Mouse (Mus musculus): ENCODE data around the gene Fkbpl. TPM values are rescaled to one million over a fixed set of nuclear protein-coding genes. Genes with fewer than 3 reads are reported as not detected.

The Fkbpl gene
- polyA plus RNA-seq, 1 experiment from 2014 or later: 17.9 TPM

- Histone ChIP-seq H3K27me3 (ENCODE audit: control insufficient read depth, insufficient read depth, low read depth, low read length) (peaks cover 14% of the 10 kb centered on the region), H3K36me3 (ENCODE audit: control insufficient read depth, insufficient read depth, low read length) (no peaks in the 10 kb centered on the region), H3K9ac (ENCODE audit: low read depth, low read length) (no peak overlapping the region), H3K4me2 (ENCODE audit: low read length) (no peak overlapping the region), H3K9me3 (replicated peaks; ENCODE audit: control insufficient read depth, low read length, poor library complexity, severe bottlenecking) (no peaks in the 10 kb centered on the region), H3K4me3 (ENCODE audit: low read depth, low read length) (no peak overlapping the region), H3K27ac (ENCODE audit: low read length) (no peak overlapping the region), H3K4me1 (ENCODE audit: control insufficient read depth, insufficient read depth, low read length) (no peaks in the 10 kb centered on the region)
- 61% methylated on average over 1 of the region's 1 CpGs for WGBS
- no peak for ATAC-seq
These were observed 19.0 kb downstream of the Fkbpl start for GRCm38 (mm10) chr17:34663558-34663957.

GRCm38 (mm10) chr17:34664472-34664871, 19.9 kb downstream of the Fkbpl start:
- Histone ChIP-seq H3K27ac (ENCODE audit: low read length) (no peak overlapping the region), H3K27me3 (ENCODE audit: control insufficient read depth, insufficient read depth, low read depth, low read length) (peaks cover 16% of the 10 kb centered on the region), H3K36me3 (ENCODE audit: control insufficient read depth, insufficient read depth, low read length) (no peaks in the 10 kb centered on the region), H3K9me3 (replicated peaks; ENCODE audit: control insufficient read depth, low read length, poor library complexity, severe bottlenecking) (no peaks in the 10 kb centered on the region), H3K9ac (ENCODE audit: low read depth, low read length) (no peak overlapping the region), H3K4me3 (ENCODE audit: low read depth, low read length) (no peak overlapping the region), H3K4me1 (ENCODE audit: control insufficient read depth, insufficient read depth, low read length) (no peaks in the 10 kb centered on the region), H3K4me2 (ENCODE audit: low read length) (no peak overlapping the region)
- no peak for ATAC-seq
- 73% methylated on average over 7 of the region's 7 CpGs for WGBS

GRCm38 (mm10) chr17:34670235-34670634, 25.7 kb downstream of the Fkbpl start, which contains the start of gene Tnxb:
TSS of gene Tnxb (plus strand) at chr17:34670535.
- H3K9ac ChIP-seq (ENCODE audit: low read depth, low read length): peak within 1 kb of the TSS; percentile 54
- H3K27me3 ChIP-seq (ENCODE audit: control insufficient read depth, insufficient read depth, low read depth, low read length): peaks cover 50% of the 10 kb centered on the region
- peaks cover 9% of the 10 kb centered on the region; the same call in 1 of the 2 replicates for H3K4me1 ChIP-seq (ENCODE audit: control insufficient read depth, insufficient read depth, low read length)
- H3K9me3 ChIP-seq (replicated peaks; ENCODE audit: control insufficient read depth, low read length, poor library complexity, severe bottlenecking): no peaks in the 10 kb centered on the region
- H3K4me3 ChIP-seq (ENCODE audit: low read depth, low read length): peak within 1 kb of the TSS; percentile 43
- no peak for ATAC-seq
- H3K4me2 ChIP-seq (ENCODE audit: low read length): peak within 1 kb of the TSS; percentile 69
- 72% methylated on average over 7 of the region's 7 CpGs for WGBS
- no peak within 1 kb of the TSS for H3K27ac ChIP-seq (ENCODE audit: low read length)
- H3K36me3 ChIP-seq (ENCODE audit: control insufficient read depth, insufficient read depth, low read length): no peaks in the 10 kb centered on the region

GRCm38 (mm10) chr17:34671151-34672066, 26.8 kb downstream of the Fkbpl start:
- WGBS: 5% methylated on average over 79 of the region's 93 CpGs
- ATAC-seq: peak; percentile 49; the same call in 1 of the 2 replicates
- H3K27ac ChIP-seq (ENCODE audit: low read length): no peak overlapping the region
- no peaks in the 10 kb centered on the region for H3K9me3 ChIP-seq (replicated peaks; ENCODE audit: control insufficient read depth, low read length, poor library complexity, severe bottlenecking)
- peak overlapping the region; percentile 43 for H3K4me3 ChIP-seq (ENCODE audit: low read depth, low read length)
- peaks cover 9% of the 10 kb centered on the region; the same call in 1 of the 2 replicates for H3K4me1 ChIP-seq (ENCODE audit: control insufficient read depth, insufficient read depth, low read length)
- peaks cover 50% of the 10 kb centered on the region for H3K27me3 ChIP-seq (ENCODE audit: control insufficient read depth, insufficient read depth, low read depth, low read length)
- peak overlapping the region; percentile 69 for H3K4me2 ChIP-seq (ENCODE audit: low read length)
- no peaks in the 10 kb centered on the region for H3K36me3 ChIP-seq (ENCODE audit: control insufficient read depth, insufficient read depth, low read length)
- H3K9ac ChIP-seq (ENCODE audit: low read depth, low read length): peak overlapping the region; percentile 54

GRCm38 (mm10) chr17:34672246-34672792, 27.8 kb downstream of the Fkbpl start:
- peaks cover 9% of the 10 kb centered on the region; the same call in 1 of the 2 replicates for H3K4me1 ChIP-seq (ENCODE audit: control insufficient read depth, insufficient read depth, low read length)
- H3K4me3 ChIP-seq (ENCODE audit: low read depth, low read length): peak overlapping the region; percentile 43
- H3K27me3 ChIP-seq (ENCODE audit: control insufficient read depth, insufficient read depth, low read depth, low read length): peaks cover 50% of the 10 kb centered on the region
- 0 out of 2 replicates have a peak, but pooled peaks have one; percentile 11 for ATAC-seq
- no peak overlapping the region for H3K27ac ChIP-seq (ENCODE audit: low read length)
- no peaks in the 10 kb centered on the region for H3K9me3 ChIP-seq (replicated peaks; ENCODE audit: control insufficient read depth, low read length, poor library complexity, severe bottlenecking)
- H3K4me2 ChIP-seq (ENCODE audit: low read length): peak overlapping the region; percentile 69
- H3K36me3 ChIP-seq (ENCODE audit: control insufficient read depth, insufficient read depth, low read length): no peaks in the 10 kb centered on the region
- H3K9ac ChIP-seq (ENCODE audit: low read depth, low read length): no peak overlapping the region
- 33% methylated on average over 49 of the region's 49 CpGs for WGBS

GRCm38 (mm10) chr17:34673139-34673538, 28.6 kb downstream of the Fkbpl start:
- H3K4me2 ChIP-seq (ENCODE audit: low read length): no peak overlapping the region
- WGBS: 81% methylated on average over 7 of the region's 7 CpGs
- H3K4me1 ChIP-seq (ENCODE audit: control insufficient read depth, insufficient read depth, low read length): peaks cover 9% of the 10 kb centered on the region; the same call in 1 of the 2 replicates
- peaks cover 50% of the 10 kb centered on the region for H3K27me3 ChIP-seq (ENCODE audit: control insufficient read depth, insufficient read depth, low read depth, low read length)
- no peak for ATAC-seq
- no peaks in the 10 kb centered on the region for H3K36me3 ChIP-seq (ENCODE audit: control insufficient read depth, insufficient read depth, low read length)
- no peak overlapping the region for H3K4me3 ChIP-seq (ENCODE audit: low read depth, low read length)
- H3K9ac ChIP-seq (ENCODE audit: low read depth, low read length): no peak overlapping the region
- no peak overlapping the region for H3K27ac ChIP-seq (ENCODE audit: low read length)
- no peaks in the 10 kb centered on the region for H3K9me3 ChIP-seq (replicated peaks; ENCODE audit: control insufficient read depth, low read length, poor library complexity, severe bottlenecking)

- Histone ChIP-seq H3K27ac (ENCODE audit: low read length) (no peak overlapping the region), H3K4me1 (ENCODE audit: control insufficient read depth, insufficient read depth, low read length) (peaks cover 9% of the 10 kb centered on the region; the same call in 1 of the 2 replicates), H3K27me3 (ENCODE audit: control insufficient read depth, insufficient read depth, low read depth, low read length) (peaks cover 43% of the 10 kb centered on the region), H3K4me3 (ENCODE audit: low read depth, low read length) (no peak overlapping the region), H3K9ac (ENCODE audit: low read depth, low read length) (no peak overlapping the region), H3K9me3 (replicated peaks; ENCODE audit: control insufficient read depth, low read length, poor library complexity, severe bottlenecking) (no peaks in the 10 kb centered on the region), H3K4me2 (ENCODE audit: low read length) (no peak overlapping the region), H3K36me3 (ENCODE audit: control insufficient read depth, insufficient read depth, low read length) (no peaks in the 10 kb centered on the region)
- WGBS: 63% methylated on average over 11 of the region's 11 CpGs
- ATAC-seq: no peak
These were observed 30.1 kb downstream of the Fkbpl start for GRCm38 (mm10) chr17:34674524-34675204.

- peaks cover 9% of the 10 kb centered on the region; the same call in 1 of the 2 replicates for H3K4me1 ChIP-seq (ENCODE audit: control insufficient read depth, insufficient read depth, low read length)
- H3K4me3 ChIP-seq (ENCODE audit: low read depth, low read length): no peak overlapping the region
- H3K9me3 ChIP-seq (replicated peaks; ENCODE audit: control insufficient read depth, low read length, poor library complexity, severe bottlenecking): no peaks in the 10 kb centered on the region
- ATAC-seq: no peak
- H3K9ac ChIP-seq (ENCODE audit: low read depth, low read length): no peak overlapping the region
- no peak overlapping the region for H3K27ac ChIP-seq (ENCODE audit: low read length)
- WGBS: 83% methylated on average over 13 of the region's 13 CpGs
- no peak overlapping the region for H3K4me2 ChIP-seq (ENCODE audit: low read length)
- no peaks in the 10 kb centered on the region for H3K36me3 ChIP-seq (ENCODE audit: control insufficient read depth, insufficient read depth, low read length)
- peaks cover 35% of the 10 kb centered on the region for H3K27me3 ChIP-seq (ENCODE audit: control insufficient read depth, insufficient read depth, low read depth, low read length)
These were observed 30.9 kb downstream of the Fkbpl start for GRCm38 (mm10) chr17:34675205-34676092.

All from midbrain, embryonic 16.5 days (tissue).